Mouse (Mus musculus) gastrocnemius, adult 8-10 months (tissue): ENCODE measurements around the gene Vmn1r32. TPM values are rescaled to one million over a fixed set of nuclear protein-coding genes. Genes with fewer than 3 reads are reported as not detected.

Experiments
- DNase-seq, 2 experiments: peaks; one replicate each; pipeline ENCODE4 v3.0.0; 2022; ENCODE audit warnings: low spot score in 2 of 2
- total RNA-seq, 4 experiments: library from RNA; stranded (reverse); gene quantifications; 2 replicates each; pipeline ENCODE4 v1.2.4; 2022

The Vmn1r32 gene
- total RNA-seq: not detected

- no peak for DNase-seq
Observed at GRCm38 (mm10) chr6:66559996-66560395, at the start of gene Vmn1r32. TSS of gene Vmn1r32 (minus strand) at chr6:66560096.

GRCm38 (mm10) chr6:66595804-66596203 is 35.9 kb upstream of the Vmn1r32 start:
- no peak for DNase-seq

- DNase-seq: no peak
Observed at GRCm38 (mm10) chr6:66535966-66536365, 23.9 kb downstream of the Vmn1r32 start.

- DNase-seq: peak; percentile 93 to 96
Observed at GRCm38 (mm10) chr6:66535028-66535862, 24.7 kb downstream of the Vmn1r32 start, which contains the start of gene Mad2l1. TSS of gene Mad2l1 (plus strand) at chr6:66535390.

GRCm38 (mm10) chr6:66534366-66534941 is 25.4 kb downstream of the Vmn1r32 start:
- no peak for DNase-seq

GRCm38 (mm10) chr6:66533241-66533640 is 26.7 kb downstream of the Vmn1r32 start:
- no peak for DNase-seq

- no peak for DNase-seq
Observed at GRCm38 (mm10) chr6:66528386-66528785, 31.5 kb downstream of the Vmn1r32 start.

GRCm38 (mm10) chr6:66516368-66516767 is 43.5 kb downstream of the Vmn1r32 start:
- no peak for DNase-seq

Other genes with a start within 250 kb of the Vmn1r32 start
- 1 to 10 TPM in 3 of 4 experiments, under 1 TPM in 1; 0.65 to 1.8 (median 1.4) TPM for gene Mad2l1, start 24.7 kb downstream of the Vmn1r32 start, total RNA-seq
- gene Vmn1r33, start 58.2 kb upstream of the Vmn1r32 start, total RNA-seq: not detected
- gene Vmn1r34, start 83.8 kb upstream of the Vmn1r32 start, total RNA-seq: not detected
- gene Vmn1r35, start 125.8 kb upstream of the Vmn1r32 start, total RNA-seq: not detected
- gene Vmn1r36, start 159.1 kb upstream of the Vmn1r32 start, total RNA-seq: not detected
- gene Vmn1r37, start 169.3 kb upstream of the Vmn1r32 start, total RNA-seq: not detected
- gene Vmn1r38, start 222.5 kb upstream of the Vmn1r32 start, total RNA-seq: not detected